Mouse (Mus musculus) liver, postnatal 0 days (tissue): ENCODE measurements around the gene Arfgef3.

Experiments used
- CTCF ChIP-seq: sonication (generic); IDR thresholded peaks from 2 replicates; pipeline ENCODE4 v1.5.1; 2016; ENCODE audit warnings: antibody characterized with exemption, low read depth
- EP300 ChIP-seq: IDR thresholded peaks from 2 replicates; pipeline ENCODE4 v1.6.1; 2016; ENCODE audit warnings: antibody characterized with exemption, low read depth, mild to moderate bottlenecking

DNA sequence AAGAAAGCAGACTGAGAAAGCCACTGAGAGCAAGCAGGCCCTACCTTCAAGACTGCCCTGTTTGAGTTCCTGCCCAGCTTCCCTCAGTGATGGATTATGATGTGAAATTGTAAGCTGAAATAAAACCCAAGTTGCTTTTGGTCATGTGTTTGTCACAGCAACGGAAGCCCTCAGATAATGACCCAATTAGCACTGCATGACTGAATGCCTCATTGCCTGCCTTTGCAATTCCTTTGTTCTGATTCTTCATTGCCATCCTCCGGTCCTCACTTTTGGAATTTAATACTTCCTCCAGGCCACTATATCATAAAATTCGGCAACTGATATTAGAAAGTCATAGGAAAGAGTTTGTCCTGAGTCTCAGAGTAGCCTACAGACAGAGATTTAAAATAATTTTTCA lies 33.8 kb upstream of the Arfgef3 start:
- no peak for TF ChIP-seq CTCF
- TF ChIP-seq EP300, result no peak
